Mouse (Mus musculus) heart, embryonic 16.5 days (tissue): Measurements from ENCODE around the gene Fbxl13. TPM values are rescaled to one million over a fixed set of nuclear protein-coding genes. Genes with fewer than 3 reads are reported as not detected.
A peak's percentile ranks its signal among the peaks of the same experiment; 100 is the strongest.
"Not testable (repeated sequence)": the region's sequence is repeated elsewhere in the genome, so short reads cannot be mapped to it uniquely, and the experiment has no call there.

Source experiments
- ATAC-seq: fragments of 200-750 bp; cut with Nextera tagmentation; replicated peaks from 2 replicates; pipeline ENCODE4 v1.8.0; 2017; ENCODE audit warnings: moderate number of reproducible peaks; ENCODE audit not compliant: insufficient read depth, low FRiP score; ENCODE audit errors: extremely low read depth
- H3K27ac ChIP-seq: fragments of 300-500 bp; sonication (generic); 2 replicates; pipeline ENCODE4 v1.5.1; 2014; ENCODE audit warnings: mild to moderate bottlenecking, low read length, control low read depth, moderate library complexity
- H3K27me3 ChIP-seq: fragments of 300-500 bp; sonication (generic); 2 replicates; pipeline ENCODE4 v1.6.1; 2014; ENCODE audit warnings: low read length, mixed read lengths; ENCODE audit not compliant: control insufficient read depth, insufficient read depth
- H3K36me3 ChIP-seq: fragments of 300-500 bp; sonication (generic); 2 replicates; pipeline ENCODE4 v1.6.1; 2014; ENCODE audit not compliant: control insufficient read depth, insufficient read depth
- H3K4me1 ChIP-seq: fragments of 300-500 bp; sonication (generic); 2 replicates; pipeline ENCODE4 v1.6.1; 2014; ENCODE audit warnings: low read length, mixed read lengths; ENCODE audit not compliant: control insufficient read depth, insufficient read depth
- H3K4me2 ChIP-seq: fragments of 300-500 bp; sonication (generic); 2 replicates; pipeline ENCODE4 v1.6.1; 2014; ENCODE audit warnings: low read depth, mild to moderate bottlenecking, control low read depth, low read length
- H3K4me3 ChIP-seq: fragments of 300-500 bp; sonication (generic); 2 replicates; pipeline ENCODE4 v1.5.1; 2014; ENCODE audit warnings: mild to moderate bottlenecking, control low read depth, low read length
- H3K9ac ChIP-seq: fragments of 300-500 bp; sonication (generic); 2 replicates; pipeline ENCODE4 v1.6.1; 2014; ENCODE audit warnings: low read length, control low read depth
- H3K9me3 ChIP-seq: fragments of 300-500 bp; sonication (generic); replicated peaks from 2 replicates; pipeline ENCODE4 v1.6.1; 2016; ENCODE audit warnings: low read length; ENCODE audit not compliant: control insufficient read depth
- WGBS: fragments of 180-500 bp; shearing (Covaris S2); extraction: QIAGEN DNeasy Blood & Tissue Kit; methylation state at CpG from one replicate; pipeline ENCODE4 v1.1.7; 2014; 5-methylcytosine and 5-hydroxymethylcytosine counted together
- polyA plus RNA-seq: library from polyadenylated mRNA; unstranded; fragments of >200 nt; fragmentation: Nextera tagmentation; extraction: Ambion mirVana; gene quantifications from 2 replicates; pipeline ENCODE4 v1.2.1, GENCODE M21; 2015

Gene Fbxl13
- polyA plus RNA-seq, 1 experiment from 2014 or later: 0.30 TPM

DNA sequence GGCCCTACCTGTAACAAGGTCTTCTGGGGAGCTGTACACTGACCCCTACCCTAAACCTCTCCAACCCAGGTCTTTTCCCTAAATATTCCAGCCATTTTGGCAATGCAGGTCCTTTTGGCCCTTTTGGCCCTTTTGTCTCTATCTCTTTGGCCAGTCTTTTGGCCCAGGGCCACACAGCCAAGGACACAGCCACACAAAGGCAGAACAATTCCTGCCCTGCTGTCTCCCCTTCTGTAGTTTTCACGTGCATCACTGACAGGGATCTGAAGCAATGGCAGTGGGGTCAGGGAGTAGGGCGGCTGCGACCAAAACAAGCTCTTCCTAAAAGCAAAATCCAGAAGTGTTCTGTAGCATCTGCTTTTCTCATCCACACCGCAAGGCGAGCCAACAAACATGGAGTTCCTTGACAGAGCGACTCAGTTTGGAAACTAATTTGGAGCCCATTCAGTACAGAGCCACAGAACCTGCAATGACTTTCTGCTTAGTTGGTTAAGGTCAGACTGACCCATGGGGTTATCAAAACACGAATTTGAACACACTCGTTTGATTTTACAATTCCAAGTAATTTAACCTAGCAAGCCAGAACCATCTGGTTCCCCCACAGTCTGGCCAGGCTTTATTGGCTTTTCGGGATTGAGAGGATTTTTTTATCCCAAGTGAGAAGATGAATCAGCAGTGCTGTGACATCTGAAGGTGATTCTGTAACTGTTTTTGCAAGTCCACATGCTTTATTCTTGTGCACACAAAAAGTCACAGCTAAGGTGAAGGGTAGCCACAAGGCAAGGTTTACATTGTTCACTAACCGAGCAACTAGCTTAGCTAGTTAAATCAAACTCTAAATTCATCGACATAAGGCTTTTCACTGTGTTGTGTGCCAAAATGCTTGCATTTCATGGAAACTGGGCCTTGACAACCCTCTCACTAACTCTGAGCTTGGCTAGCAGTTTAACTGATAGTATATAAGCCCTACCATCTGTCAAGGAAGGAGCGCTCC lies 36.8 kb downstream of the Fbxl13 start:
- ATAC-seq: no peak; the same call in 1 of the 2 replicates
- WGBS: 70% methylated on average over 12 of the region's 12 CpGs
- Histone ChIP-seq H3K4me2 (no peak overlapping the region), H3K4me1 (no peaks in the 10 kb centered on the region), H3K27ac (no peak overlapping the region), H3K9ac (no peak overlapping the region), H3K9me3 (no peaks in the 10 kb centered on the region), H3K36me3 (no peaks in the 10 kb centered on the region), H3K4me3 (no peak overlapping the region), H3K27me3 (no peaks in the 10 kb centered on the region)

DNA sequence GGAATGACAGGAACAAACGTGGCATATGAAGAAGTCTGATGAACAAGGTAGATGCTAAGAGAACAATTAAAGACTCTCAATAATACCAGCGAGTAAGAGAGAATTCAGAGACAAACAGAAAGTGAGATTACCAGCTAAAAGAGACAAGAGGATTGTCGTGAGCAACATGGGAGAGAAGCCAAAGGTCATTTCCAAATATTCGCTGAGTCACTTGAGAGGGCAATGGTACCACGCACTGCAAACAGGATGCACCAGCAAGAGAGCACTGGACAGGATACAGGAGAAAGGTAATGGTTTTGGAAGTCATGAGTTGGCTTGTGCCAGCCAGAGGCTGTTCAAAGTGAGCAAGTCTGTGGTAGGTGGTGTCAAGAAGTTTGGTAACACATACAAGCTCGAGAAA lies 39.5 kb downstream of the Fbxl13 start:
- no peak overlapping the region for H3K4me3 ChIP-seq
- no peak for ATAC-seq
- no peaks in the 10 kb centered on the region for H3K9me3 ChIP-seq
- H3K27ac ChIP-seq: no peak overlapping the region
- no peaks in the 10 kb centered on the region for H3K36me3 ChIP-seq
- no peaks in the 10 kb centered on the region for H3K27me3 ChIP-seq
- 59% methylated on average over 6 of the region's 6 CpGs for WGBS
- no peak overlapping the region for H3K4me2 ChIP-seq
- no peak overlapping the region for H3K9ac ChIP-seq
- no peaks in the 10 kb centered on the region for H3K4me1 ChIP-seq

DNA sequence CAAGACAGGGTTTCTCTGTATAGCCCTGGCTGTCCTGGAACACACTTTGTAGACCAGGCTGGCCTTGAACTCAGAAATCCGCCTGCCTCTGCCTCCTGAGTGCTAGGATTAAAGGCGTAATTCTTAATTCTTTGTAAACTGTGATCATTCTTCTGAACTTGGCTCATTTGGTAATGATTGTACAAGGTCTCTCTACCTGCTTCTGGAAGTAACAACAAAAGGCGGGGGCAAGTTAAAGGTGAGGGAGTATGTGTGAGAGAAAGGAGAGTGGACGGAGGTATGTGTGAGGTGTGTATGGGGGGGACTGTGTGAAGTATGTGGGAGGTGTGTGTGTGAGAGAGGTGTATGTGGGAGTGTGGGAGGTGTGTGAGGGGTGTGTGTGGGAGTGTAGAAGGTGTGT lies 45.5 kb downstream of the Fbxl13 start:
- no peak for ATAC-seq
- Histone ChIP-seq H3K4me3 (no peak overlapping the region), H3K9me3 (no peaks in the 10 kb centered on the region), H3K9ac (no peak overlapping the region), H3K27me3 (no peaks in the 10 kb centered on the region), H3K4me1 (no peaks in the 10 kb centered on the region), H3K4me2 (no peak overlapping the region), H3K27ac (no peak overlapping the region), H3K36me3 (no peaks in the 10 kb centered on the region)
- WGBS: 87% methylated on average over 4 of the region's 4 CpGs

DNA sequence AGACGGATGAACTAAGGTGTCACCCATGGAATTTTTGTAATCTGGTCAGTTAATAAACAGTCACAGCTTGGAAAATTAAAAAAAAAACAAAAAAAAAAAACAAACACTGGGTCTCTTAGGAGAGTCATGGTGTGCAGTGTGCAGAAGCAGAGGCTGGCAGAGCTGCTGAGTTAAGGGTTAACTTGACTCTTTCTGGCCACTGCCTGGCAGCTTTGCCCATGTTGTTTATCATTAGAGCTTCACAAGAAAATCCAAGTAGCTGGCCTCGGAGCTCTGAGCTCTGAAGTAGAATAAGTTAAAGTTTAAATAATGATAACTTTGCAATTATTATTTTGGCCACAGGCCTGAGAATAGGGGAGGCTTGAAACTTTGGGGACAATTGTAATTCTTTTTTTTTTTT lies 45.9 kb downstream of the Fbxl13 start:
- not testable (repeated sequence) for ATAC-seq, H3K4me3 ChIP-seq, H3K9me3 ChIP-seq, H3K36me3 ChIP-seq, H3K27me3 ChIP-seq, H3K9ac ChIP-seq, H3K4me2 ChIP-seq, H3K27ac ChIP-seq, H3K4me1 ChIP-seq
- 56% methylated on average over 2 of the region's 2 CpGs for WGBS

DNA sequence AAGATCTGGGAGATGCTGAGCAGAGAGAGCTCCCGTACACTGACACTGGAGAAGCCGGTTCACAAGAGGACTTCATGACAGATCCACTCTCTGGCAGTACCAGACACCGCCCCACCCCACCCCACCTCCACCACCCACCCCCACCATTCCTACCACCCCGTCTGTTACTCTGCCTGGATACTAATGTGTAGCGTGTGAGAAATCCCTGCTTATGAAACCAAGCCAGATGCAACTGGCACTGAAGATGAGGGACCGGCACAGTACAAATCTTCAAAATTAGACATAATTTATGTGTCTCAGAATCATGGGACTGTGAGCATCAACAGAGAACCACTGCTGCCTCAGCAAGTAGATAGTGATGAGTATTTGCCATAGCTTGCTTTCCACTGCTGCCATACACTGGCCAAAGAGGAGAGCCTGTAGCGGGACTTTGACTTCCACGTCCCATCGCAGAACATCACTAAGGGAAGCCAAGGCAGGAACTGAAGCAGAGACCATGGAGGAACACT lies 52.2 kb downstream of the Fbxl13 start:
- Histone ChIP-seq H3K36me3 (no peaks in the 10 kb centered on the region), H3K27me3 (no peaks in the 10 kb centered on the region), H3K4me3 (no peak overlapping the region), H3K4me2 (no peak overlapping the region), H3K9ac (no peak overlapping the region), H3K4me1 (no peaks in the 10 kb centered on the region), H3K9me3 (no peaks in the 10 kb centered on the region), H3K27ac (no peak overlapping the region)
- WGBS: 75% methylated on average over 9 of the region's 9 CpGs
- no peak for ATAC-seq

DNA sequence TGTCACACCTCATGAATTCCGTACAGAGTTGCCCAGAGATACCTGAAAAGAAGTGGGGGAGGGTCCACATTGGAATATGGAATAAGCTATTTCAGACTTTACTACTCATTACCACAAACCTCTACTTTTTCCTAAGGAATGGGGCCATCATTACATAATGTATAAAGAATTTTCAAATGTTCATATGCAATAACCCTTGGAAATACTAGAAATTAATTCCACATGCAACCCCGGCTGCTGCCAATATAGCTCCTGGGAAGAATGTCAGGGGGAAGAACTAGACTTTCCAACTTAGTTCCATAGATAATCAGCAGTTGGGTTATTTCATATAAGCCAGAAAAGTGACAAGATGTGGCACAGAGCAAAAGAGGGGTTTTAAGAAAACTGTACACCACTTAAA lies 53.3 kb downstream of the Fbxl13 start:
- Histone ChIP-seq H3K36me3 (no peaks in the 10 kb centered on the region), H3K4me3 (no peak overlapping the region), H3K4me1 (0 out of 2 replicates have a peak, but pooled peaks cover 4% of the 10 kb centered on the region), H3K9ac (no peak overlapping the region), H3K27ac (no peak overlapping the region), H3K4me2 (no peak overlapping the region), H3K9me3 (no peaks in the 10 kb centered on the region), H3K27me3 (no peaks in the 10 kb centered on the region)
- no peak for ATAC-seq
- 72% methylated on average over 2 of the region's 2 CpGs for WGBS

DNA sequence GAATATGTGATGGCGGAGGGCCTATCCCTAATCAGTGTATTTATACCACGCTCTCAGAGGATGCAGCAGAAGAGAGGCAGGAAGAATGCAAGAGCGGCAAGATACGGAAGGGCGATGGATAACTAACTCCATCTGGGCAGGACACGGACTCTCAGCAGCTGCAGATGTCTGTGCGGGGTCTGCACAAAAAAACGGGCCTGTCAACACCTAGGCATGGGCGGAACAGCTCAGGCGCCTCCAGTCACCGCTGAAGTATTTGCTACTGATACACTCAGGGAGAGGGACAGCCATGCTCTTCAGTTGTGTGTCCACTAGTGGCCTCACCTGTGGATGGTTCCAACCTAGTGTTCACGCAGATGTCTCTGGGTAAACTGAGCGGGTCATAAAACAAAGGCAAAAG lies 57.2 kb downstream of the Fbxl13 start:
- Histone ChIP-seq H3K27me3 (no peaks in the 10 kb centered on the region), H3K4me3 (no peak overlapping the region), H3K9ac (no peak overlapping the region), H3K4me1 (0 out of 2 replicates have a peak, but pooled peaks cover 4% of the 10 kb centered on the region), H3K27ac (no peak overlapping the region), H3K9me3 (no peaks in the 10 kb centered on the region), H3K4me2 (peak overlapping the region; percentile 26), H3K36me3 (no peaks in the 10 kb centered on the region)
- 38% methylated on average over 13 of the region's 13 CpGs for WGBS
- ATAC-seq: no peak; the same call in 1 of the 2 replicates

DNA sequence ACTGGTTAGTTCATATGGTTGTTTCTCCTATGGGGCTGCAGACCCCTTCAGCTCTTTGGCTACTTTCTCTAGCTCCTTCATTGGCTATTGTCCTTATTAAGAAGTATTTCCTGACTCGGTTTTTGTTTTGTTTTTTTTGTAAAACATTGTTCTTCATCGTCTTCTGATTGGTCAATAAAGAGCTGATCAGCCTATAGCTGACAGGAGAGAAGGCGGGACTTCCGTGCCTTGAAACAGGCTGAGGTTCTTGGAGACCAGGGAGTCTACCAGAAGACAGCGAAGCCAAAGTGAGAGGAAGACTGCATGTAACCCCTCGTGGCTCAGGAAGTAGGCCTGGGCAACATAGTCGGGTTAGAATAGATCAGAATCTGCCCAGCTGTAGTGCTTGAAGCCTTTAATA lies 57.8 kb downstream of the Fbxl13 start:
- WGBS: 67% methylated on average over 7 of the region's 7 CpGs
- Histone ChIP-seq H3K36me3 (no peaks in the 10 kb centered on the region), H3K27ac (no peak overlapping the region), H3K9ac (no peak overlapping the region), H3K4me3 (no peak overlapping the region), H3K9me3 (no peaks in the 10 kb centered on the region), H3K4me2 (no peak overlapping the region), H3K4me1 (0 out of 2 replicates have a peak, but pooled peaks cover 4% of the 10 kb centered on the region), H3K27me3 (no peaks in the 10 kb centered on the region)
- no peak for ATAC-seq

DNA sequence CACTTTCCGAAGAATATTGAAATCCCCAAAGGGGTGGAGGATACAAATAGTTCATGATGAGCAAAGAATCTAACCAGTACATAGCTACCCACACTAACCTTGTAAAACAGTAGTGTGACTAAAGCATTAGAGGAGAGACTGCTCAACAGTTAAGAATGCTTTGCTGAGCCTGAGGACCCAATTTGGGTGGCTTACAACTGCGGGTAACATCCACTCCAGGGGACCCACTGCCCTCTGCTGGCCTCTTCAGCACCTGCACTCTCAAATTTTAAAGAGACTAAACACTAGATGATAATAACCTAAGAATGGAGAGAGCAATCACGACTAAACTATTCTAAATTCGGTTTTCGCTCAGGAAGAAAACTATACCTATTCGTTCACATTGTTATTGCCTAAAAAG lies 58.7 kb downstream of the Fbxl13 start:
- H3K4me1 ChIP-seq: peaks cover 8% of the 10 kb centered on the region; the same call in 1 of the 2 replicates
- WGBS: 51% methylated on average over 6 of the region's 6 CpGs
- H3K4me3 ChIP-seq: no peak overlapping the region
- H3K27ac ChIP-seq: no peak overlapping the region
- no peaks in the 10 kb centered on the region for H3K36me3 ChIP-seq
- no peaks in the 10 kb centered on the region for H3K9me3 ChIP-seq
- no peak overlapping the region for H3K9ac ChIP-seq
- ATAC-seq: no peak
- H3K27me3 ChIP-seq: no peaks in the 10 kb centered on the region
- H3K4me2 ChIP-seq: no peak overlapping the region
